8 mouse cellular contexts compared by ENCODE assay signal in the genomic region with DNA sequence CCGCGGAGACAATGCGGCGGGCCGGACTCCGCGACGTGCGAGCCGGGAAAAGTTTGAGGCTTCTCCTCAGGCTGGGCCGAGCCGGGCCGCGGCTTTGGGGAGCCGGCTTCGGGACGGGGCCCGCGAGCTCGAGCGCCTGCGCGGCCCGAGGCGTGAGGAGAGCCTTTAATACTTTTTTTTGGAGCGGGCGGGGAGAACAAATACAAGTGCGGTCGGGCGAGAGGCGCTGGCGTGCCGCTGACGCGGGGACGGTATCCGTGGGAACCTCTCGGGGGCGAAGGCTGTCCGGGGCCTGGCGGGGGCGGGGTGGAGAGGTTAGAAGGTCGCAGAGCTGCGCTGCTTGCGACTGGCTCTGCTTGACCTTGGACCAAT.
DNase-seq lines count a peak whose midpoint lies in the region; ATAC-seq and TF ChIP-seq lines count a peak whose summit lies in the region.

No protein-coding gene starts in this region.

- WGBS in embryonic facial prominence, embryonic 13.5 days: under 1% methylated on average over 45 of the region's 45 CpGs
- WGBS in heart, adult 2 months: 1% methylated on average over 45 of the region's 45 CpGs
- under 1% methylated on average over 33 of the region's 45 CpGs for WGBS in limb, embryonic 14.5 days
- WGBS in midbrain, postnatal 0 days: under 1% methylated on average over 45 of the region's 45 CpGs

- TF ChIP-seq POLR2A in heart, adult 2 months (IDR thresholded peaks at IDR 0.05; ENCODE audit: insufficient read depth, low read depth, low read length): peak; percentile 39; the same call in 1 of the 2 replicates
- no peak for TF ChIP-seq POLR2A in limb, embryonic 14.5 days (IDR thresholded peaks at IDR 0.05; ENCODE audit: borderline replicate concordance, extremely low read depth, insufficient read depth, insufficient read length)

- H3K27me3 ChIP-seq in embryonic facial prominence, embryonic 13.5 days: no peaks in the 10 kb centered on the region
- no peaks in the 10 kb centered on the region for H3K27me3 ChIP-seq in heart, adult 2 months (ENCODE audit: control insufficient read depth, insufficient read depth, low read length)
- no peaks in the 10 kb centered on the region for H3K27me3 ChIP-seq in limb, embryonic 14.5 days (ENCODE audit: control insufficient read depth, insufficient read depth, low read length)
- no peaks in the 10 kb centered on the region for H3K27me3 ChIP-seq in midbrain, postnatal 0 days (ENCODE audit: insufficient read depth, low read length)

- 0 out of 2 replicates have a peak, but pooled peaks cover 1% of the 10 kb centered on the region for H3K79me2 ChIP-seq in heart, adult 2 months (replicated peaks; ENCODE audit: control insufficient read depth, insufficient read depth, low read length)

- H3K27ac ChIP-seq in embryonic facial prominence, embryonic 13.5 days: peak overlapping the region; percentile 87
- peak overlapping the region; percentile 96 for H3K27ac ChIP-seq in heart, adult 2 months
- peak overlapping the region; percentile 88 for H3K27ac ChIP-seq in limb, embryonic 14.5 days (replicated peaks; ENCODE audit: low read depth, low read length)
- H3K27ac ChIP-seq in midbrain, postnatal 0 days (ENCODE audit: low read depth, low read length): peak overlapping the region; percentile 85

- no peaks in the 10 kb centered on the region for H3K36me3 ChIP-seq in embryonic facial prominence, embryonic 13.5 days
- H3K36me3 ChIP-seq in heart, adult 2 months (ENCODE audit: control insufficient read depth, insufficient read depth, low read length): peaks cover 27% of the 10 kb centered on the region
- no peaks in the 10 kb centered on the region for H3K36me3 ChIP-seq in limb, embryonic 14.5 days (ENCODE audit: control insufficient read depth, insufficient read depth, low read length)
- H3K36me3 ChIP-seq in midbrain, postnatal 0 days (ENCODE audit: insufficient read depth, low read length): no peaks in the 10 kb centered on the region

- ATAC-seq in monocyte, adult 5-6 weeks (replicated peaks; ENCODE audit: insufficient number of reproducible peaks, low FRiP score, low TSS enrichment, poor library complexity, severe bottlenecking): no peak
- ATAC-seq in embryonic facial prominence, embryonic 13.5 days (ENCODE audit: insufficient number of reproducible peaks, insufficient read depth, low FRiP score, low TSS enrichment, low read depth): no peak; the same call in 1 of the 2 replicates
- ATAC-seq in limb, embryonic 14.5 days (ENCODE audit: low FRiP score, low read depth): peak; percentile 67; the same call in 1 of the 2 replicates
- ATAC-seq in midbrain, postnatal 0 days (ENCODE audit: low FRiP score): peak; percentile 66

- H3K4me2 ChIP-seq in embryonic facial prominence, embryonic 13.5 days: peak overlapping the region; percentile 75
- H3K4me2 ChIP-seq in limb, embryonic 14.5 days (replicated peaks; ENCODE audit: low read depth, low read length, severe bottlenecking): peak overlapping the region; percentile 70
- H3K4me2 ChIP-seq in midbrain, postnatal 0 days (ENCODE audit: low read depth, low read length, poor library complexity, severe bottlenecking): peak overlapping the region; percentile 82

- peak overlapping the region; percentile 70 for H3K4me3 ChIP-seq in embryonic facial prominence, embryonic 13.5 days
- H3K4me3 ChIP-seq in heart, adult 2 months: peak overlapping the region; percentile 84
- peak overlapping the region; percentile 69 for H3K4me3 ChIP-seq in limb, embryonic 14.5 days (replicated peaks; ENCODE audit: low read length)
- peak overlapping the region; percentile 82 for H3K4me3 ChIP-seq in midbrain, postnatal 0 days (ENCODE audit: low read depth, low read length)

- TF ChIP-seq CTCF in heart, adult 2 months (IDR thresholded peaks at IDR 0.05): no peak
- no peak for TF ChIP-seq CTCF in midbrain, postnatal 0 days (IDR thresholded peaks at IDR 0.05)

- peaks cover 5% of the 10 kb centered on the region; the same call in 1 of the 2 replicates for H3K4me1 ChIP-seq in embryonic facial prominence, embryonic 13.5 days
- H3K4me1 ChIP-seq in heart, adult 2 months (ENCODE audit: control insufficient read depth, insufficient read depth, low read length): peaks cover 11% of the 10 kb centered on the region
- 0 out of 2 replicates have a peak, but pooled peaks cover 4% of the 10 kb centered on the region for H3K4me1 ChIP-seq in limb, embryonic 14.5 days (ENCODE audit: control insufficient read depth, insufficient read depth, low read length)
- no peaks in the 10 kb centered on the region for H3K4me1 ChIP-seq in midbrain, postnatal 0 days (ENCODE audit: insufficient read depth, low read length)

- no peaks in the 10 kb centered on the region for H3K9me3 ChIP-seq in embryonic facial prominence, embryonic 13.5 days
- no peaks in the 10 kb centered on the region for H3K9me3 ChIP-seq in limb, embryonic 14.5 days (ENCODE audit: control insufficient read depth, low read length)
- no peaks in the 10 kb centered on the region for H3K9me3 ChIP-seq in midbrain, postnatal 0 days (ENCODE audit: low read length)

- TF ChIP-seq EP300 in heart, adult 2 months (IDR thresholded peaks at IDR 0.05; ENCODE audit: insufficient read depth, low read depth, low read length): no peak

- intact Hi-C loops in heart, adult 2 months (cut with DNase I): loop anchor here (2.0 to 5.0 kb wide), 4 partner anchors 14 to 126 kb away; no protein-coding TSS in a partner anchor

- H3K9ac ChIP-seq in embryonic facial prominence, embryonic 13.5 days: peak overlapping the region; percentile 83
- peak overlapping the region; percentile 99 for H3K9ac ChIP-seq in heart, adult 2 months (ENCODE audit: low read depth, low read length)
- H3K9ac ChIP-seq in limb, embryonic 14.5 days (ENCODE audit: low read depth, low read length, severe bottlenecking): peak overlapping the region; percentile 81
- peak overlapping the region; percentile 69 for H3K9ac ChIP-seq in midbrain, postnatal 0 days (replicated peaks; ENCODE audit: low read length, poor library complexity, severe bottlenecking)

- peak; percentile 1 to 23 for DNase-seq in monocyte, adult 2 months (ENCODE audit: low read depth in 1 of 2, low spot score in 2 of 2)
- peak; percentile 86 to 88 for DNase-seq in heart, adult 2 months
- DNase-seq in kidney, adult 8-10 months: peak; percentile 86
- peak; percentile 77 for DNase-seq in limb, embryonic 14.5 days (ENCODE audit: low spot score)
- peak; percentile 82 for DNase-seq in midbrain, postnatal 0 days (ENCODE audit: low spot score)
- DNase-seq in spleen, postnatal 4 days (ENCODE audit: low spot score in 2 of 2): peak; percentile 64 to 85

Comparison
In these comparisons a context has a peak if more than half of its experiments do, and no peak if none do; other contexts are left out.
1. DNase-seq: peak in every context shown above with its lines; median percentile 87 in heart, adult 2 months; 86 in kidney, adult 8-10 months; 82 in midbrain, postnatal 0 days; 77 in limb, embryonic 14.5 days; 74 in spleen, postnatal 4 days; 12 in monocyte, adult 2 months.
2. ATAC-seq: peak in limb, embryonic 14.5 days (single experiment) and midbrain, postnatal 0 days (single experiment); none in monocyte, adult 5-6 weeks (single experiment) and embryonic facial prominence, embryonic 13.5 days (single experiment).
3. Peak in every context shown above with its lines, with median percentiles within 50 percentile points of each other: H3K27ac ChIP-seq, H3K4me2 ChIP-seq, H3K4me3 ChIP-seq and H3K9ac ChIP-seq.